Mouse (Mus musculus) intestine, postnatal 0 days (tissue): Measurements from ENCODE around the gene Kalrn. TPM values are rescaled to one million over a fixed set of nuclear protein-coding genes. Genes with fewer than 3 reads are reported as not detected.

Source experiments
- ATAC-seq: fragments of 200-750 bp; cut with Nextera tagmentation; 2 replicates; pipeline ENCODE4 v1.8.0; 2017; ENCODE audit warnings: mild to moderate bottlenecking, moderate TSS enrichment, moderate library complexity
- H3K27ac ChIP-seq: fragments of 300-500 bp; sonication (generic); 2 replicates; pipeline ENCODE4 v1.5.1; 2014; ENCODE audit warnings: mild to moderate bottlenecking, low read depth, low read length, moderate library complexity
- H3K27me3 ChIP-seq: fragments of 300-500 bp; sonication (generic); replicated peaks from 2 replicates; pipeline ENCODE4 v1.6.1; 2014; ENCODE audit warnings: low read length, mixed read lengths; ENCODE audit not compliant: control insufficient read depth, insufficient read depth
- H3K36me3 ChIP-seq: fragments of 300-500 bp; sonication (generic); 2 replicates; pipeline ENCODE4 v1.6.1; 2014; ENCODE audit warnings: mild to moderate bottlenecking, moderate library complexity; ENCODE audit not compliant: control insufficient read depth, insufficient read depth
- H3K4me1 ChIP-seq: fragments of 300-500 bp; sonication (generic); replicated peaks from 2 replicates; pipeline ENCODE4 v1.6.1; 2014; ENCODE audit warnings: antibody characterized with exemption, low read length, mixed read lengths; ENCODE audit not compliant: control insufficient read depth, insufficient read depth
- H3K4me2 ChIP-seq: fragments of 300-500 bp; sonication (generic); replicated peaks from 2 replicates; pipeline ENCODE4 v1.6.1; 2014; ENCODE audit warnings: low read depth, mild to moderate bottlenecking, moderate library complexity
- H3K4me3 ChIP-seq: fragments of 300-500 bp; sonication (generic); 2 replicates; pipeline ENCODE4 v1.5.1; 2014; ENCODE audit warnings: low read depth, low read length
- H3K9ac ChIP-seq: fragments of 300-500 bp; sonication (generic); 2 replicates; pipeline ENCODE4 v1.6.1; 2014; ENCODE audit warnings: mild to moderate bottlenecking, low read depth, low read length
- H3K9me3 ChIP-seq: fragments of 300-500 bp; sonication (generic); 2 replicates; pipeline ENCODE4 v1.6.1; 2016; ENCODE audit warnings: mixed run types; ENCODE audit not compliant: control insufficient read depth
- CTCF ChIP-seq: sonication (generic); IDR thresholded peaks from 2 replicates; pipeline ENCODE4 v1.5.1; 2016; ENCODE audit warnings: low read depth, mild to moderate bottlenecking, control low read depth, antibody characterized with exemption, moderate library complexity
- WGBS: fragments of 180-500 bp; shearing (Covaris S2); extraction: QIAGEN DNeasy Blood & Tissue Kit; methylation state at CpG from one replicate; pipeline ENCODE4 v1.1.7; 2014; 5-methylcytosine and 5-hydroxymethylcytosine counted together
- polyA plus RNA-seq: library from polyadenylated mRNA; unstranded; fragments of >200 nt; fragmentation: Nextera tagmentation; extraction: Ambion mirVana; gene quantifications from 2 replicates; pipeline ENCODE4 v1.2.1, GENCODE M21; 2015

The Kalrn gene
- polyA plus RNA-seq, 1 experiment from 2014 or later, result 7.5 TPM

GRCm38 (mm10) chr16:34531506-34531905 is 41.8 kb downstream of the Kalrn start:
- no peak overlapping the region for H3K27ac ChIP-seq
- no peaks in the 10 kb centered on the region for H3K4me1 ChIP-seq
- H3K9me3 ChIP-seq, result no peaks in the 10 kb centered on the region
- WGBS, result 3% methylated on average over 1 of the region's 1 CpGs
- ATAC-seq, result no peak
- H3K27me3 ChIP-seq, result no peaks in the 10 kb centered on the region
- H3K4me3 ChIP-seq, result no peak overlapping the region
- H3K36me3 ChIP-seq, result no peaks in the 10 kb centered on the region
- no peak overlapping the region for H3K9ac ChIP-seq
- no peak overlapping the region for H3K4me2 ChIP-seq
- peak; percentile 82 for TF ChIP-seq CTCF

DNA sequence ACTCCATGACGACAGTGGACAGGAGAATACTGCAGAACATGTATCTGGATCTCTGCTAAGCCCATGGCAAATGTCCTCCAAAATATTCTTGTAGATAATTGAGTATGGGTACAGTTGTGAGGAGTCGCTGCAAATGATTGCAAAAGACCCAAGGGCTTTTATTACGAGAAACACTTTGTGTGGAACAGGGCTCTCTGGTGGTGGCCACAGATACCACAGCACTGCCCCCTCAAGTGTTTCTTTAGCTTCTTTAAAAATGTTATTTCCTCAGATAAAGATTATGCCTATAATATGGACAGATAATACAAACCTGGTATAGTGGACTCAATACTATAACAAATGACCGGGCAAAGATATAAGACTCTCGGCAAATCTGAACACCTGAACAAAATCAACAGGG is 43.3 kb downstream of the Kalrn start:
- no peaks in the 10 kb centered on the region for H3K27me3 ChIP-seq
- no peaks in the 10 kb centered on the region for H3K9me3 ChIP-seq
- H3K4me1 ChIP-seq, result no peaks in the 10 kb centered on the region
- TF ChIP-seq CTCF, result peak; percentile 22
- no peak overlapping the region for H3K4me2 ChIP-seq
- 83% methylated on average over 5 of the region's 5 CpGs for WGBS
- ATAC-seq, result no peak
- H3K27ac ChIP-seq, result no peak overlapping the region
- H3K4me3 ChIP-seq, result no peak overlapping the region
- H3K36me3 ChIP-seq, result no peaks in the 10 kb centered on the region
- H3K9ac ChIP-seq, result no peak overlapping the region

DNA sequence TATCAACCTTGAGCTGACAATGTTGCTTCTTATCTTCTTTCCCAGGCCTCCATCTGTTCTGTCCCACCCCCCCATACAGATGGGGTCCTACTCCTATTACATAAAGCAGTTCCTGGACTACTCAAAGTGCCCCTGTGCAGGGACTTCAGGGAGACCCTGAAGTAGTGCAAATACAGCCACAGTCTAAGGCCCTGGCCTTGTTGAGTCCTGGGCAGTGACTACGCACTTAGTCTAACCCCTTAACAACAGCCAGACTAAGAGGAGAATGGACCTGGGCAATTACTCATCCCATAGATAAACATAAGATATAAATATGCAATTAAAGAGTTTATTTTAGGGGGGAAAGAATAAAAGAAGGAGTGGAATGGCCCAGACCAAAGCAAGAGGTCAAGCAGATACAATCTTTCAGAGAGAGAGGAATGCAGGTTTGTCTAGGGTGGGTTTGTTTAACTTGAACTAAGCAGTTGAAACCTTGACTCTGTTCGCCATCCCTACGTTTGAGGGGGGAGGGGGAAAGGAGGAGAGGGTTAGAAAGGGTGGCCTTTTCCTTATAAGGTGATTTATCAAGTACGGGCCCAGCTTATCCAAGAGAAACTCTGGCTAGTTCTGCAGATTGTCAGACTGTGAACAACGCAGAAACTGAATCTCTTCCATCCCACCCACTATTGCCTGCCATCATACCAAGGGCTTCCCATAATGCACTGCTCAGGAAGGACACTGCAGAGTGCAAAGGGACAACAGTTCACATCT is 44.9 kb downstream of the Kalrn start:
- Histone ChIP-seq H3K36me3 (no peaks in the 10 kb centered on the region), H3K9me3 (no peaks in the 10 kb centered on the region), H3K27ac (no peak overlapping the region), H3K27me3 (no peaks in the 10 kb centered on the region), H3K4me2 (no peak overlapping the region), H3K4me3 (no peak overlapping the region), H3K4me1 (no peaks in the 10 kb centered on the region), H3K9ac (no peak overlapping the region)
- TF ChIP-seq CTCF, result no peak
- WGBS, result 30% methylated on average over 5 of the region's 5 CpGs
- 0 out of 2 replicates have a peak, but pooled peaks have one; percentile 22 for ATAC-seq

DNA sequence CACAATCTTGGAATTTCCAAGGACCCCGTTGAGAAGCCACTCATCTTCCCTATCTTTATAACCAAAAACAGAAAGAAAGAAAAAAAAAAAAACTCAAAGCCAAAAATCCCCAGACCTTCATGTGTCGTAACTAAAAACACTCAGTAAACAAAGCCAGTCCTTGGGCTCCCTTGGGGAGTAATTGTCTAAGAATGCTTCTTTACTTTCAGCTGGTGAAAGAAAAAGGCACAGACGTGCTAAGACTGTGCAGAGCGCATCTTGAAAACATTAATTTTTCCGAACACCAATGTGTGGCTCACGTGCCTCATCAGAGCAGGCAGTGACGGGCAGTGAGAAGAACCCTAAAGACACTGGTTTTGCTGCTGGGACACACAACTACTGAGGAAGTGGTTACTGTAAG is 47.0 kb downstream of the Kalrn start:
- no peak for ATAC-seq
- Histone ChIP-seq H3K36me3 (no peaks in the 10 kb centered on the region), H3K27me3 (no peaks in the 10 kb centered on the region), H3K4me3 (no peak overlapping the region), H3K27ac (no peak overlapping the region), H3K9ac (no peak overlapping the region), H3K4me1 (no peaks in the 10 kb centered on the region), H3K9me3 (no peaks in the 10 kb centered on the region), H3K4me2 (no peak overlapping the region)
- no peak for TF ChIP-seq CTCF
- WGBS, result 64% methylated on average over 7 of the region's 7 CpGs

GRCm38 (mm10) chr16:34525866-34526265 is 47.5 kb downstream of the Kalrn start:
- no peak overlapping the region for H3K27ac ChIP-seq
- H3K36me3 ChIP-seq, result no peaks in the 10 kb centered on the region
- no peak overlapping the region for H3K4me2 ChIP-seq
- no peak overlapping the region for H3K9ac ChIP-seq
- H3K4me1 ChIP-seq, result no peaks in the 10 kb centered on the region
- ATAC-seq, result no peak
- no peaks in the 10 kb centered on the region for H3K27me3 ChIP-seq
- H3K9me3 ChIP-seq, result no peaks in the 10 kb centered on the region
- H3K4me3 ChIP-seq, result no peak overlapping the region
- TF ChIP-seq CTCF, result no peak; the same call in 1 of the 2 replicates
- 83% methylated on average over 8 of the region's 8 CpGs for WGBS

GRCm38 (mm10) chr16:34525205-34525604 is 48.1 kb downstream of the Kalrn start:
- Histone ChIP-seq H3K27ac (no peak overlapping the region), H3K4me3 (no peak overlapping the region)

More at GRCm38 (mm10) chr16:34525205-34525604, 48.1 kb downstream of the Kalrn start:
- H3K4me1 ChIP-seq, result no peaks in the 10 kb centered on the region
- no peak overlapping the region for H3K9ac ChIP-seq
- no peaks in the 10 kb centered on the region for H3K36me3 ChIP-seq
- no peaks in the 10 kb centered on the region for H3K27me3 ChIP-seq
- H3K4me2 ChIP-seq, result no peak overlapping the region
- WGBS, result 44% methylated on average over 3 of the region's 3 CpGs
- H3K9me3 ChIP-seq, result no peaks in the 10 kb centered on the region
- TF ChIP-seq CTCF, result no peak
- no peak for ATAC-seq
